Mouse (Mus musculus) thymus, adult 2 months (tissue): ENCODE data around the gene Kif5c.

ENCODE experiments used
- CTCF ChIP-seq: fragments of 200-500 bp; IDR thresholded peaks from 2 replicates; pipeline ENCODE4 v1.5.1; 2012; ENCODE audit warnings: mild to moderate bottlenecking, control low read depth, low read length, moderate library complexity, borderline replicate concordance; ENCODE audit not compliant: control insufficient read depth, poor library complexity, insufficient read depth; ENCODE audit errors: extremely low read depth
- POLR2A ChIP-seq: fragments of 200-500 bp; IDR thresholded peaks from 2 replicates; pipeline ENCODE4 v1.6.1; 2012; ENCODE audit warnings: mild to moderate bottlenecking, low read length, control low read depth, moderate library complexity; ENCODE audit not compliant: control insufficient read depth, poor library complexity, insufficient read depth; ENCODE audit errors: extremely low read depth

- TF ChIP-seq POLR2A: no peak
- TF ChIP-seq CTCF: no peak
Observed at GRCm38 (mm10) chr2:49776407-49776806, 157.3 kb downstream of the Kif5c start.
